Mouse (Mus musculus) midbrain, postnatal 0 days (tissue): ENCODE data around the gene Naga. TPM values are rescaled to one million over a fixed set of nuclear protein-coding genes. Genes with fewer than 3 reads are reported as not detected.
A peak's percentile ranks its signal among the peaks of the same experiment; 100 is the strongest.

ENCODE experiments used
- ATAC-seq: fragments of 200-750 bp; cut with Nextera tagmentation; 2 replicates; pipeline ENCODE4 v1.8.0; 2017; ENCODE audit warnings: moderate number of reproducible peaks, mild to moderate bottlenecking, moderate TSS enrichment, moderate library complexity; ENCODE audit not compliant: low FRiP score
- DNase-seq: peaks from one replicate; pipeline ENCODE4 v3.0.0-alpha.2; 2015; ENCODE audit warnings: low spot score
- H3K27ac ChIP-seq: fragments of 300-500 bp; sonication (generic); 2 replicates; pipeline ENCODE4 v1.5.1; 2014; ENCODE audit warnings: low read depth, mild to moderate bottlenecking, low read length, mixed read lengths
- H3K27me3 ChIP-seq: fragments of 300-500 bp; sonication (generic); 2 replicates; pipeline ENCODE4 v1.6.1; 2014; ENCODE audit warnings: low read length, control low read depth, mixed read lengths; ENCODE audit not compliant: insufficient read depth
- H3K36me3 ChIP-seq: fragments of 300-500 bp; sonication (generic); 2 replicates; pipeline ENCODE4 v1.6.1; 2014; ENCODE audit warnings: low read length, control low read depth, mixed read lengths; ENCODE audit not compliant: insufficient read depth
- H3K4me1 ChIP-seq: fragments of 300-500 bp; sonication (generic); 2 replicates; pipeline ENCODE4 v1.6.1; 2014; ENCODE audit warnings: mild to moderate bottlenecking, control low read depth, antibody characterized with exemption, low read length, mixed read lengths; ENCODE audit not compliant: insufficient read depth
- H3K4me2 ChIP-seq: fragments of 300-500 bp; sonication (generic); 2 replicates; pipeline ENCODE4 v1.6.1; 2014; ENCODE audit warnings: low read depth, mild to moderate bottlenecking, low read length, mixed read lengths; ENCODE audit not compliant: poor library complexity, severe bottlenecking
- H3K4me3 ChIP-seq: fragments of 300-500 bp; sonication (generic); 2 replicates; pipeline ENCODE4 v1.5.1; 2014; ENCODE audit warnings: low read depth, mild to moderate bottlenecking, low read length, moderate library complexity
- H3K9ac ChIP-seq: fragments of 300-500 bp; sonication (generic); replicated peaks from 2 replicates; pipeline ENCODE4 v1.6.1; 2014; ENCODE audit warnings: mild to moderate bottlenecking, low read length, moderate library complexity, mixed read lengths; ENCODE audit not compliant: poor library complexity, severe bottlenecking
- H3K9me3 ChIP-seq: fragments of 300-500 bp; sonication (generic); 2 replicates; pipeline ENCODE4 v1.6.1; 2016; ENCODE audit warnings: low read length, control low read depth
- CTCF ChIP-seq: IDR thresholded peaks from 2 replicates; pipeline ENCODE4 v1.5.1; 2016; ENCODE audit warnings: antibody characterized with exemption, mild to moderate bottlenecking
- WGBS: fragments of 180-500 bp; shearing (Covaris S2); extraction: QIAGEN DNeasy Blood & Tissue Kit; methylation state at CpG from one replicate; pipeline ENCODE4 v1.1.7; 2014; 5-methylcytosine and 5-hydroxymethylcytosine counted together
- polyA plus RNA-seq: library from polyadenylated mRNA; unstranded; fragments of >200 nt; fragmentation: Nextera tagmentation; extraction: Ambion mirVana; gene quantifications from 2 replicates; pipeline ENCODE4 v1.2.1, GENCODE M21; 2015
- total RNA-seq: library from RNA; depleted of rRNA; stranded (reverse); fragments of >200 nt; gene quantifications from 2 replicates; pipeline ENCODE4 v1.2.3, GENCODE M21; 2014

Gene Naga
- total and polyA plus RNA-seq, 2 experiments from 2014 or later, result 25.0 to 38.0 TPM

- WGBS, result 69% methylated on average over 15 of the region's 15 CpGs
- no peak overlapping the region for H3K9ac ChIP-seq
- no peak for TF ChIP-seq CTCF
- H3K4me3 ChIP-seq, result no peak overlapping the region
- no peak overlapping the region for H3K27ac ChIP-seq
- ATAC-seq, result no peak
- H3K9me3 ChIP-seq, result no peaks in the 10 kb centered on the region
- H3K4me1 ChIP-seq, result peaks cover 8% of the 10 kb centered on the region
- no peaks in the 10 kb centered on the region for H3K36me3 ChIP-seq
- DNase-seq, result no peak
- peak overlapping the region; percentile 43; the same call in 1 of the 2 replicates for H3K4me2 ChIP-seq
- H3K27me3 ChIP-seq, result peaks cover 9% of the 10 kb centered on the region; the same call in 1 of the 2 replicates
Observed at GRCm38 (mm10) chr15:82341675-82342542, 3.2 kb upstream of the Naga start.

GRCm38 (mm10) chr15:82341036-82341501 lies 2.3 kb upstream of the Naga start:
- WGBS, result 4% methylated on average over 40 of the region's 40 CpGs
- ATAC-seq (no peak), DNase-seq (no peak)
- H3K4me1 ChIP-seq, result peaks cover 7% of the 10 kb centered on the region
- TF ChIP-seq CTCF, result no peak
- no peak overlapping the region for H3K27ac ChIP-seq
- no peaks in the 10 kb centered on the region for H3K9me3 ChIP-seq
- H3K27me3 ChIP-seq, result peaks cover 9% of the 10 kb centered on the region; the same call in 1 of the 2 replicates
- H3K9ac ChIP-seq, result peak overlapping the region; percentile 29; the same call in 1 of the 2 replicates
- peak overlapping the region; percentile 43 for H3K4me2 ChIP-seq
- no peaks in the 10 kb centered on the region for H3K36me3 ChIP-seq
- H3K4me3 ChIP-seq, result peak overlapping the region; percentile 13; the same call in 1 of the 2 replicates

- no peak overlapping the region; the same call in 1 of the 2 replicates for H3K4me3 ChIP-seq
Observed at GRCm38 (mm10) chr15:82340414-82341035, 1.8 kb upstream of the Naga start.

GRCm38 (mm10) chr15:82339634-82340254 lies 1.0 kb upstream of the Naga start:
- ATAC-seq (no peak), DNase-seq (no peak)
- Histone ChIP-seq H3K27ac (no peak overlapping the region), H3K36me3 (0 out of 2 replicates have a peak, but pooled peaks cover 11% of the 10 kb centered on the region), H3K9me3 (no peaks in the 10 kb centered on the region), H3K4me2 (no peak overlapping the region), H3K9ac (no peak overlapping the region), H3K4me3 (no peak overlapping the region), H3K4me1 (peaks cover 7% of the 10 kb centered on the region), H3K27me3 (peaks cover 9% of the 10 kb centered on the region; the same call in 1 of the 2 replicates)
- 82% methylated on average over 8 of the region's 8 CpGs for WGBS
- TF ChIP-seq CTCF, result no peak

More at GRCm38 (mm10) chr15:82340414-82341035, 1.8 kb upstream of the Naga start:
- H3K36me3 ChIP-seq, result 0 out of 2 replicates have a peak, but pooled peaks cover 4% of the 10 kb centered on the region
- no peaks in the 10 kb centered on the region for H3K9me3 ChIP-seq
- no peak for DNase-seq
- no peak overlapping the region for H3K27ac ChIP-seq
- WGBS, result 47% methylated on average over 21 of the region's 21 CpGs
- peaks cover 9% of the 10 kb centered on the region; the same call in 1 of the 2 replicates for H3K27me3 ChIP-seq
- peak overlapping the region; percentile 43 for H3K4me2 ChIP-seq
- H3K4me1 ChIP-seq, result peaks cover 7% of the 10 kb centered on the region
- 0 out of 2 replicates have a peak overlapping the region, but pooled peaks have one; percentile 29 for H3K9ac ChIP-seq
- TF ChIP-seq CTCF, result no peak
- no peak for ATAC-seq

GRCm38 (mm10) chr15:82339150-82339549 lies 425 bp upstream of the Naga start:
- Histone ChIP-seq H3K4me1 (peaks cover 7% of the 10 kb centered on the region), H3K4me3 (peak overlapping the region; percentile 43), H3K36me3 (peaks cover 15% of the 10 kb centered on the region; the same call in 1 of the 2 replicates), H3K9me3 (no peaks in the 10 kb centered on the region), H3K4me2 (peak overlapping the region; percentile 60), H3K27ac (no peak overlapping the region), H3K9ac (no peak overlapping the region), H3K27me3 (peaks cover 9% of the 10 kb centered on the region; the same call in 1 of the 2 replicates)
- TF ChIP-seq CTCF, result no peak
- no peak for DNase-seq
- WGBS, result 56% methylated on average over 10 of the region's 10 CpGs
- no peak for ATAC-seq
